Mouse (Mus musculus) liver, postnatal 0 days (tissue): Measurements from ENCODE around the gene Trappc3. TPM values are rescaled to one million over a fixed set of nuclear protein-coding genes. Genes with fewer than 3 reads are reported as not detected.

Experiments
- ATAC-seq: fragments of 200-750 bp; cut with Nextera tagmentation; 2 replicates; pipeline ENCODE4 v1.8.0; 2017; ENCODE audit warnings: mild to moderate bottlenecking, moderate library complexity
- DNase-seq: peaks from one replicate; pipeline ENCODE4 v3.0.0-alpha.2; 2016
- H3K27ac ChIP-seq: fragments of 300-500 bp; sonication (generic); 2 replicates; pipeline ENCODE4 v1.5.1; 2014; ENCODE audit warnings: antibody characterized with exemption, moderate library complexity, mild to moderate bottlenecking, low read depth
- H3K27me3 ChIP-seq: fragments of 300-500 bp; sonication (generic); 2 replicates; pipeline ENCODE4 v1.6.1; 2014; ENCODE audit warnings: low read length, control low read depth, mixed read lengths; ENCODE audit not compliant: insufficient read depth
- H3K36me3 ChIP-seq: fragments of 300-500 bp; sonication (generic); replicated peaks from 2 replicates; pipeline ENCODE4 v1.6.1; 2014; ENCODE audit warnings: mild to moderate bottlenecking, control low read depth, low read length, moderate library complexity, mixed read lengths; ENCODE audit not compliant: insufficient read depth
- H3K4me1 ChIP-seq: fragments of 300-500 bp; sonication (generic); 2 replicates; pipeline ENCODE4 v1.6.1; 2014; ENCODE audit warnings: antibody characterized with exemption, mild to moderate bottlenecking, control low read depth; ENCODE audit not compliant: insufficient read depth
- H3K4me2 ChIP-seq: fragments of 300-500 bp; sonication (generic); 2 replicates; pipeline ENCODE4 v1.6.1; 2014; ENCODE audit warnings: low read depth, mild to moderate bottlenecking, low read length, moderate library complexity, mixed read lengths
- H3K4me3 ChIP-seq: fragments of 300-500 bp; sonication (generic); 2 replicates; pipeline ENCODE4 v1.5.1; 2014; ENCODE audit warnings: low read depth, low read length
- H3K9ac ChIP-seq: fragments of 300-500 bp; sonication (generic); replicated peaks from 2 replicates; pipeline ENCODE4 v1.6.1; 2014; ENCODE audit warnings: mild to moderate bottlenecking, moderate library complexity
- H3K9me3 ChIP-seq: fragments of 300-500 bp; sonication (generic); 2 replicates; pipeline ENCODE4 v1.6.1; 2016; ENCODE audit warnings: mild to moderate bottlenecking, control low read depth, low read length, mixed read lengths
- CTCF ChIP-seq: sonication (generic); IDR thresholded peaks from 2 replicates; pipeline ENCODE4 v1.5.1; 2016; ENCODE audit warnings: antibody characterized with exemption, low read depth
- EP300 ChIP-seq: IDR thresholded peaks from 2 replicates; pipeline ENCODE4 v1.6.1; 2016; ENCODE audit warnings: antibody characterized with exemption, low read depth, mild to moderate bottlenecking
- WGBS: fragments of 180-500 bp; shearing (Covaris S2); extraction: QIAGEN DNeasy Blood & Tissue Kit; methylation state at CpG from one replicate; pipeline ENCODE4 v1.1.7; 2014; ENCODE audit not compliant: insufficient replicate concordance; 5-methylcytosine and 5-hydroxymethylcytosine counted together
- polyA plus RNA-seq: library from polyadenylated mRNA; unstranded; fragments of >200 nt; fragmentation: Nextera tagmentation; extraction: Ambion mirVana; gene quantifications from 2 replicates; pipeline ENCODE4 v1.2.1, GENCODE M21; 2015

Trappc3 gene
- polyA plus RNA-seq, 1 experiment from 2014 or later = 39.2 TPM

- TF ChIP-seq EP300 (no peak), CTCF (no peak)
- DNase-seq = peak; percentile 70
These were observed 2.5 kb upstream of the Trappc3 start for GRCm38 (mm10) chr4:126259523-126260160.

GRCm38 (mm10) chr4:126260520-126261201, 1.5 kb upstream of the Trappc3 start:
- TF ChIP-seq CTCF (no peak), EP300 (no peak)
- ATAC-seq (peak; percentile 55), DNase-seq (peak; percentile 84)
- peaks cover 56% of the 10 kb centered on the region for H3K4me1 ChIP-seq
- 11% methylated on average over 10 of the region's 10 CpGs for WGBS
- no peaks in the 10 kb centered on the region for H3K9me3 ChIP-seq
- H3K36me3 ChIP-seq = no peaks in the 10 kb centered on the region
- H3K4me3 ChIP-seq = peak overlapping the region; percentile 21; the same call in 1 of the 2 replicates
- peak overlapping the region; percentile 42 for H3K9ac ChIP-seq
- no peaks in the 10 kb centered on the region for H3K27me3 ChIP-seq
- H3K4me2 ChIP-seq = peak overlapping the region; percentile 65
- H3K27ac ChIP-seq = peak overlapping the region; percentile 86

More at GRCm38 (mm10) chr4:126259523-126260160, 2.5 kb upstream of the Trappc3 start:
- 0 out of 2 replicates have a peak, but pooled peaks cover 2% of the 10 kb centered on the region for H3K27me3 ChIP-seq
- whole genome bisulfite sequencing = under 1% methylated on average over 15 of the region's 15 CpGs
- H3K4me1 ChIP-seq = peaks cover 66% of the 10 kb centered on the region
- peak overlapping the region; percentile 65 for H3K4me2 ChIP-seq
- peak overlapping the region; percentile 86 for H3K27ac ChIP-seq
- H3K4me3 ChIP-seq = no peak overlapping the region; the same call in 1 of the 2 replicates
- no peak for ATAC-seq
- H3K9me3 ChIP-seq = no peaks in the 10 kb centered on the region
- H3K36me3 ChIP-seq = no peaks in the 10 kb centered on the region
- peak overlapping the region; percentile 46; the same call in 1 of the 2 replicates for H3K9ac ChIP-seq

- H3K4me2 ChIP-seq = peak overlapping the region; percentile 65
- H3K4me3 ChIP-seq = 0 out of 2 replicates have a peak overlapping the region, but pooled peaks have one; percentile 21
- no peak for ATAC-seq
- no peaks in the 10 kb centered on the region for H3K9me3 ChIP-seq
- no peaks in the 10 kb centered on the region for H3K36me3 ChIP-seq
- no peaks in the 10 kb centered on the region for H3K27me3 ChIP-seq
- DNase-seq = no peak
- peak overlapping the region; percentile 42; the same call in 1 of the 2 replicates for H3K9ac ChIP-seq
- peak overlapping the region; percentile 86 for H3K27ac ChIP-seq
- peaks cover 53% of the 10 kb centered on the region for H3K4me1 ChIP-seq
- WGBS = 66% methylated on average over 6 of the region's 6 CpGs
- TF ChIP-seq EP300 (no peak), CTCF (no peak)
These were observed 859 bp upstream of the Trappc3 start for GRCm38 (mm10) chr4:126261266-126261665.

- peak overlapping the region; percentile 12; the same call in 1 of the 2 replicates for H3K27ac ChIP-seq
- 44% methylated on average over 7 of the region's 7 CpGs for WGBS
- TF ChIP-seq CTCF (no peak), EP300 (no peak)
These were observed 450 bp upstream of the Trappc3 start for GRCm38 (mm10) chr4:126261675-126262074.

GRCm38 (mm10) chr4:126269292-126269691, 7.2 kb downstream of the Trappc3 start:
- no peaks in the 10 kb centered on the region for H3K27me3 ChIP-seq
- H3K9me3 ChIP-seq = no peaks in the 10 kb centered on the region
- no peak overlapping the region for H3K4me3 ChIP-seq
- no peak overlapping the region for H3K27ac ChIP-seq
- 79% methylated on average over 3 of the region's 3 CpGs for WGBS
- ATAC-seq (no peak), DNase-seq (no peak)
- TF ChIP-seq EP300 (no peak), CTCF (no peak)
- H3K4me2 ChIP-seq = no peak overlapping the region
- H3K9ac ChIP-seq = no peak overlapping the region
- H3K4me1 ChIP-seq = no peaks in the 10 kb centered on the region
- peaks cover 10% of the 10 kb centered on the region for H3K36me3 ChIP-seq

More at GRCm38 (mm10) chr4:126261675-126262074, 450 bp upstream of the Trappc3 start:
- DNase-seq = no peak
- H3K36me3 ChIP-seq = no peaks in the 10 kb centered on the region
- H3K27me3 ChIP-seq = no peaks in the 10 kb centered on the region
- H3K9me3 ChIP-seq = no peaks in the 10 kb centered on the region
- no peak overlapping the region for H3K9ac ChIP-seq
- no peak overlapping the region for H3K4me3 ChIP-seq
- ATAC-seq = no peak
- peaks cover 52% of the 10 kb centered on the region for H3K4me1 ChIP-seq
- peak overlapping the region; percentile 41; the same call in 1 of the 2 replicates for H3K4me2 ChIP-seq

GRCm38 (mm10) chr4:126273753-126274152, 11.6 kb downstream of the Trappc3 start:
- WGBS = 92% methylated on average over 13 of the region's 13 CpGs
- no peak overlapping the region for H3K4me2 ChIP-seq

More at GRCm38 (mm10) chr4:126273753-126274152, 11.6 kb downstream of the Trappc3 start:
- no peak for ATAC-seq
- H3K9ac ChIP-seq = no peak overlapping the region
- H3K4me3 ChIP-seq = no peak overlapping the region
- peaks cover 12% of the 10 kb centered on the region for H3K36me3 ChIP-seq
- H3K4me1 ChIP-seq = no peaks in the 10 kb centered on the region
- H3K27me3 ChIP-seq = no peaks in the 10 kb centered on the region
- TF ChIP-seq CTCF (no peak), EP300 (no peak)
- no peaks in the 10 kb centered on the region for H3K9me3 ChIP-seq
- H3K27ac ChIP-seq = no peak overlapping the region
- DNase-seq = no peak
